Mouse (Mus musculus) CH12F3 (cell line): Measurements from ENCODE around the gene Scn1b.

Experiments
- in situ Hi-C: fragments of 300-500 bp; cut with MboI; formaldehyde crosslinking; loops from 2 replicates; pipeline ENCODE4 v1.14.3; 2020; ENCODE audit warnings: low sequenced_read_pairs

The Scn1b gene

GRCm38 (mm10) chr7:31089721-31090120 lies 37.1 kb downstream of the Scn1b start:
- in situ Hi-C loops: loop anchor here (10.0 kb wide), 1 partner anchor 115 kb away; the partner anchor contains the start of genes Fam187b and Lsr

GRCm38 (mm10) chr7:31088206-31088605 lies 38.6 kb downstream of the Scn1b start:
- in situ Hi-C loops: no loop called here

DNA sequence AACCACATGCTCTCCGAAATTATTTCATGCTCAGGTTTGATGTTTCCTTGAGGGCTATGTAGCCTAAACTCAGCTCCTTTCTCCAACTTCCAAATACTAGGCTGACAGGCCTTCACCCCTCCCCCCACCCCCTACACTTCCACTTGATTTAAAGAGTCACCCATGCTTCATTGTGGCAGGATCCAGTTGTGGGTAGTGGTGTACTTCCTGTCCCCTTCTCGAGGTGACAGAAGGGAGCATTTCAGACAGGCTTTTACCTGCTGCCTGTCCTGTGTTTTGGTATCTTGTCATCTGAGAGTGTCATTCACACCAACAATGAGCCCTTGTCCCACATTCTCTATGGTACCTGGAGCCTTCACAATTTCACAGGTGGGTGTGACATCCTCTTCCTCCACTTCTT lies 39.5 kb downstream of the Scn1b start:
- in situ Hi-C loops: no loop called here

- in situ Hi-C loops: no loop called here
Observed at GRCm38 (mm10) chr7:31086175-31086755, 40.5 kb downstream of the Scn1b start.

- in situ Hi-C loops: no loop called here
Observed at GRCm38 (mm10) chr7:31085171-31085570, 41.6 kb downstream of the Scn1b start.

DNA sequence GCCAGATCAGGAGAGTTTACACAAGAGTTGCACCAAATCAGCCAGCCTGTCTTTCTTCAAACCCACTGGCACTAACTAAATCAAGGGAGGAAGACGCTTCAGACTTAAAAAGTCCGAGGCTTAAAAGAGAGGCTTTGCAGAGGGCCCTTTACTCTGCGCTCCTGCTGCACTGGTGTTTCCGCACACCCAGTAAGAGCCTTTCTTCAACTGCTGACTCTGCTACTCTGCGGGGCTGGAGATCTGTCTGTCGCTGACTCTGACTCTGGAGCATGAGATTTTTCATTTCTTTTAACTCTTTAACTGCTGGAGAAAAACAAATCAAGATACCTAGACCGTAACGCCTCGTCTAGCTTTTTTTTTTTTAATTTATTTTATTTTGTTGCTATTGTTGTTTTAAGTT lies 42.7 kb downstream of the Scn1b start:
- in situ Hi-C loops: no loop called here

DNA sequence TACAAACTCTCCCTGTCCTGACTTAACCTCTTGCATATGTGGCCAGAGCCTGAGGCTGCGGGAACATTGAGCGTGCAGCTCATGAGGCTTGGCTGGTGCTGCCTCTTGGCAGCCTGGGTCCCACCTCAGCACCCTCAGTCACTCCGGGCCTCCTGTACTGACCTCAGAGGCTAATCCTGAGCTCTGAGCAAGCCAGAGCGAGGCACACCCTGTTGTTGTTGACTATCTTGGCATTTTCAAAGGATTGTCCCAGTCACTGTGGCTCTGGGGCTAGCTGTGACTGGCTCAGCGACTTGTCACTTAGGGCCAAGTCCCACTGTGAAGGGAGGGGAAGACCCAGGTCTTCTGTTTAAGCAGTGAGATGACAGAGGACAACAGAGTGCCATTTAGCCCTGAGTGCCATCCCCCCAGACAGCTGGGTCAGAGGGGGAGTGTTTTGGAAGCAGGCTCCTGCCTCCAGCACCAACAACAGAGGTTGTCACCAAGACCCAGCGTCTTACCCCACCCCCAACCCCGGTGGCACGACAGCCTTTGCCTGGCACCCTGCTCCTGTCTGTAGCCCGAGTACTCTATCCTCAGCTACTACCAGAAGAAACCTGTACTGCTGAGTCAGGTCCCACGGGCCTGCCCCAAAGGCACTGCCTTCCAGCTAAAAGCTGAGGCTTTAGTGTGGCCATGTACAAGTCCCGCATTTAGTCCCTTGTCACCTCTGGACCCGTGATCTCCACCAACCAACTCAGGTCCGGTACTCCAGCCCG lies 43.8 kb downstream of the Scn1b start:
- in situ Hi-C loops: no loop called here

DNA sequence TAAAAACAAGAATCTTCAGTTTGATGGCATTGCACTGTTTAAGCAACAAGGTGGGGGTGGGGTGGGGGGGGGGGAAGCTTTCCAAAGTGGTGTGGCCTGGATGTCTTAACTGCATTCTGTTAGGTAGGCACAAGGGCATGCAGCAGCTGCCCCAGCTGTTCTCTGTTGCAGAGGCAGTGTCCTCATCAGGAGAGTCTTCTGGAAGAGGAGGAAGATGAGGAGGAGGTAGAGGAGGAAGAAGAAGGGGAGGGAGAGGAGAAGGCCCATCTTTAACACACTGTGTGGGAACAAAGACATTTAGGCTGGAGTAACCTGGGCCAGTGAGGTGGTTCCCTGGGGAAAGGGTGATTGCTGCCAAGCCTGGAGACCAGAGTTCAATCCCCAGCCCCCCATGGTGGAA lies 44.7 kb downstream of the Scn1b start:
- in situ Hi-C loops: no loop called here

DNA sequence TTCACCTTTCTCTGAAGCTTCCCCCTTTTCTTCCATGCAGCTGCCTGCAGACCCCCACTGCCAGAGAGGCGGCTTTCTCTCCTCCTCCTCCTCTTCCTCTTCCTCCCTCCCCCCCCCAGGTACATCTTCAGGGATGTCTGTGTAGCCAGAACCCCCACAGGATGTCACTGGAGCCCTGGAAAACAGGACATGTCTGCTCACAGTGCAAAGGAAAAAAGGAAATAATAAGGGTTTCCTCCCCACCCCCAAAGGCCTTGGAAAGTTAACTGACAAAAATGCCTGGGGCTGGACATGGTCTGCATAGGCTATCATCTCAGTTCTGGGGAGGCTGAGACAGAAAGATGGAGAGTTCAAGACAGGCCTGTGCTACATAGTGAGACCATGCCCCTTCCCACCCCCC lies 45.7 kb downstream of the Scn1b start:
- in situ Hi-C loops: no loop called here

- in situ Hi-C loops: no loop called here
Observed at GRCm38 (mm10) chr7:31080611-31081010, 46.2 kb downstream of the Scn1b start.

- in situ Hi-C loops: no loop called here
Observed at GRCm38 (mm10) chr7:31079670-31080069, 47.1 kb downstream of the Scn1b start.

- in situ Hi-C loops: no loop called here
Observed at GRCm38 (mm10) chr7:31077885-31078445, 48.8 kb downstream of the Scn1b start.

GRCm38 (mm10) chr7:31077470-31077869 lies 49.3 kb downstream of the Scn1b start:
- in situ Hi-C loops: no loop called here

DNA sequence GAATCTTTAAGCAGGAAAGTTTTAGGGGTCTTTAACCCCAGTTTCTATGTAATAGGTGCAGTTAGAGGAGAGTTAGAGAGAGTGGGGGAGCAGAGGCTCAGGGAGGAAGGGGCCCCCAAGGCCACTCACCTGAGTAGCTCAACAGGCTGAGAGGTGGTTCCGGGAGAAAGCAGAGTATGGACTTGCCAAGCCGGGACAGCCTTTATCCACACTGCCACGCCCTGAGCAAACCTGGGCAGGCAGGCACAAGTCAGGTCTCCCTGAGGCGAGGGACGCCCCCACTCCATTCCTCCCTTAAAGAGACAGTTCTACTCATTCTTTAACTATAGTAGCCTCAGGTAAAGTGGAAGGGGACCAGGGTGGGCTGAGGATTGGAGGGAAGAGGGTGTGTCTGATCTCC lies 50.3 kb downstream of the Scn1b start, which contains the start of gene Fxyd3:
Gene Fxyd3, minus strand, starts transcription at position 213 of the 400 bp plus-strand sequence.
- in situ Hi-C loops: no loop called here

GRCm38 (mm10) chr7:31074713-31075069 lies 52.1 kb downstream of the Scn1b start:
- in situ Hi-C loops: no loop called here

GRCm38 (mm10) chr7:31074061-31074712 lies 52.6 kb downstream of the Scn1b start:
- in situ Hi-C loops: no loop called here

DNA sequence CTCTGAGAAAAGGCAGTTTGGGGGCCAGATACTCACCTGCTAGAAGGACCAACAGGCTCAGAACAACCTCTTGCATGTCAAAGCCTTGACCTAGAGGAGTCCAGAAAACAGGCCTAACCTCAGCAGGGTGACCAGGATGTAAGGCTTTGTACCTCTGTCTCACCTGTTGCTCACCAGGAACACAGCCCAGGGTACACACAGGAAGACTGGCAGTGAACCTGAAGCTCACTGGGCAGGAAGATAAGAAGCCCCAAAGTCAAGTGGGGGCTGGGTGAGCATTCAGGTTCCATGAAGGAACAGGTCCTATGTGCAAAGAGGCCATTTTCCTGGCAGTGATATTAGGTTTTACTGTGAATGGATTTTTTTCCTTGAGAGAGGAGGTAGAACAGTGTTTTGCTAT lies 53.3 kb downstream of the Scn1b start:
- in situ Hi-C loops: no loop called here

GRCm38 (mm10) chr7:31072326-31072725 lies 54.5 kb downstream of the Scn1b start:
- in situ Hi-C loops: no loop called here

DNA sequence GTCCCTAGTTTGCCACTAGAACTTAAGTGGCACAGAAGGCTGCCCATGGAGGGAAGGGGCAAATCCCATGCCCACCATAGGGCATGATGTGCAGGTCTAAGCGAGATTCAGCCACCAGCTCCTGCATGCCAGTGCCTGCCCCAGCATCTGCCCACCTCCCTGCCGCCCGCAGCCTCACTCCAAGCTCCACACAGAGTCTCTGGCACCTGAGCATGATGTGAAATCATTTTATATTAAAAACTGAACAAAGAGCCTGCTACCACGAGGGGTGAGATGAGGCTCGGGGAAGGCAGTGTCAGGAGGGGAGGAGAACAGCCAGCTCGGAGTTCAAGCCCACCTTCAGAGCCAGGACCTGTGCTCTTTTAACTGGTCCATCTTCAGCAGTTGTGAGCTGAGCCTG lies 56.5 kb downstream of the Scn1b start:
- in situ Hi-C loops: no loop called here

- in situ Hi-C loops: no loop called here
Observed at GRCm38 (mm10) chr7:31069491-31069890, 57.3 kb downstream of the Scn1b start.

GRCm38 (mm10) chr7:31067836-31068235 lies 59.0 kb downstream of the Scn1b start:
- in situ Hi-C loops: no loop called here
